Mouse (Mus musculus): ENCODE results near the gene Tmem229b. TPM values are rescaled to one million over a fixed set of nuclear protein-coding genes. Genes with fewer than 3 reads are reported as not detected.

The Tmem229b gene
- 2.4 and 2.8 TPM in 2 replicates for polyA plus RNA-seq (2015; fragmentation: Nextera tagmentation; extraction: Ambion mirVana)

DNA sequence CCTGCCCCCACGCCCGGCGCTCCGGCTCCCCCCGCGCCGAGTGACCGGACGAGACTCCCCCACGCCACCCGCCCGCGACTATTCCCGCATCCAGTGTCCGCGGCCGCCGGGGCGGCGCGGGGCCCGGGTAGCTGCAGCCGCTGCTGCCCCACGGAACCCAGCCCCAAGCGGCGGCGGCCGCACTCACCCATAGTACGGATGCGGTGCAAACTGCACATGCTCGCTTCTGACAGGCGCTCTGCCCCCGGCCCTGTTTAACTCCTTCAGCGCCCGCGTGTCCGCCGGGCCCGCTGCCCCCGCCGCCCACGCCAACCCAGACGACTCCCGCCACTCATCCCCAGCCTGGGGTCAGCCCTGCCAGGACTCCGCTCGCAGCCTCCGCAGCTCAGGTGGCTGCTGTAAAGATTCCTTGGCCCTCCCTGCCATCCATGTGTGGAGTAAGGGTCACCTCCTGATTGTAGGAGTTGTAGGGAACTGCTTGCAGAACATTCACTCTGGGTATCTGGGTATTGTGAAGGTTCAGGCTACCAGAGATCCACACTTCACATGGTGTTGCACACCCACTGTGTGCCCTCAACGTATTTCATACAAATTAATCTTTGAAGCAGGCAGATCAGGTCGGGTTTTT is at the start of gene Tmem229b:
Gene Tmem229b (minus strand): TSS at position 502 of the 628 bp plus-strand sequence.

DNA sequence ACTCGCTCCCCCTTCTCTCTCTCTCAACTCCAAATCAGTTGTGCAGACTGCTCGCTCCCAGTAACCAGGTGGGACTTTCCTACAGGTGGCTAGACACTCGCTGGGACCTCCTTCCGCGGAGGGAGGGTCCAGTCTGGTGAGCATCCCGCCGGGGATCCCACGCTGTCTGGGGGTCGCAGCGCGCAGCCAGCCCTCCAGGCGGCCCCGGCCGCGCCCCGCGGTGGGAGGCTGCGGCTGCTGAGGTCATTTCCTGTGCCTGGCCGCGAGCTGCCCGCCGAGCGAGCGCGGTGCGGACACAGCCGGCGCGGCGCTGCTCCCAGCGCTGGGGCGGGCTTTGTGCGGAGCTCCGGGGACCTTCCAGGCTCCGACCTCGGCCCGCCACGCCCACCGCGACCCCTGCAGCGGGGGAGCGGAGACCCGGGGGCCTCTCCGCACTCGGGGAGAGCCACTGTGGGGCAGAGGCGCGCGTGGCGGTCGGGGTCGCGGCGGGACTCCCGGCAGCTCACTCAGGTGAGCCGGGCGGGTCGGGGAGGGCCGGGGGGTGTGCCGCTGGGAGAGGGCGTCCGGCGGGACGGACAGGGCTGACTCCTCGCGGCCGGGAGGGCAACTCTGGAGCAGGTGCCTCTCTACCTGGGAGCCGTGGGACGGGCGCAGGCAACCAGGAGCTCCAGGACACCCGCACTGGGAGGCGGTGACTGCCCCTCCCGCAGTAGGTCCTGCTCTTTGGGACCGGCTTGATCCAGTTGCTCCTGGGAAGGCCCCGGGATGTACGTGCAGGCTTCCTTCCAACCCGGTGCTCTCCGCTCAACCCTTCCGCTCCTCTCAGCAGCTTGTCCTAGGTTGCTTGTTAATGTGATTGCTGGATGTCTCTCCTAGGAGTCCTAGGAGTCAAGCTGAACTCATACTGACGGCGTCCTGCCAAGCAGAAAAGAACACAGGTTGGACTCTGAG is 21.8 kb upstream of the Tmem229b start, which contains the start of gene Plekhh1:
Gene Plekhh1 (plus strand): TSS at position 253 of the 951 bp plus-strand sequence.

Other genes starting within 250 kb of the Tmem229b start
- 63.9 and 69.8 TPM in 2 replicates for gene Atp6v1d, start 146.0 kb downstream of the Tmem229b start, polyA plus RNA-seq (2015; fragmentation: Nextera tagmentation; extraction: Ambion mirVana)
- 141 and 149 TPM in 2 replicates for gene Eif2s1, start 145.8 kb downstream of the Tmem229b start, polyA plus RNA-seq (2015; fragmentation: Nextera tagmentation; extraction: Ambion mirVana)
- 8.4 and 9.1 TPM in 2 replicates for gene Plek2, start 100.7 kb downstream of the Tmem229b start, polyA plus RNA-seq (2015; fragmentation: Nextera tagmentation; extraction: Ambion mirVana)
- 7.8 and 8.6 TPM in 2 replicates for gene Plekhh1, start 21.5 kb upstream of the Tmem229b start, polyA plus RNA-seq (2015; fragmentation: Nextera tagmentation; extraction: Ambion mirVana)
- 39.5 and 44.8 TPM in 2 replicates for gene Pigh, start 82.0 kb upstream of the Tmem229b start, polyA plus RNA-seq (2015; fragmentation: Nextera tagmentation; extraction: Ambion mirVana)
- 18.0 and 18.6 TPM in 2 replicates for gene Arg2, start 123.2 kb upstream of the Tmem229b start, polyA plus RNA-seq (2015; fragmentation: Nextera tagmentation; extraction: Ambion mirVana)
- 94.2 and 102 TPM in 2 replicates for gene Vti1b, start 165.0 kb upstream of the Tmem229b start, polyA plus RNA-seq (2015; fragmentation: Nextera tagmentation; extraction: Ambion mirVana)
- gene Rdh11, start 184.7 kb upstream of the Tmem229b start, polyA plus RNA-seq (2015; fragmentation: Nextera tagmentation; extraction: Ambion mirVana), result 15.4 and 22.0 TPM in 2 replicates
- gene Rdh12, start 201.3 kb upstream of the Tmem229b start, polyA plus RNA-seq (2015; fragmentation: Nextera tagmentation; extraction: Ambion mirVana), result 3.1 and 3.7 TPM in 2 replicates